Mouse (Mus musculus) right cerebral cortex, postnatal 25 days (tissue): ENCODE data around the gene Notum.
A peak's percentile ranks its signal among the peaks of the same experiment; 100 is the strongest.

Source experiments
- DNase-seq: peaks from one replicate; pipeline ENCODE4 v3.0.0; 2022

Notum gene

DNA sequence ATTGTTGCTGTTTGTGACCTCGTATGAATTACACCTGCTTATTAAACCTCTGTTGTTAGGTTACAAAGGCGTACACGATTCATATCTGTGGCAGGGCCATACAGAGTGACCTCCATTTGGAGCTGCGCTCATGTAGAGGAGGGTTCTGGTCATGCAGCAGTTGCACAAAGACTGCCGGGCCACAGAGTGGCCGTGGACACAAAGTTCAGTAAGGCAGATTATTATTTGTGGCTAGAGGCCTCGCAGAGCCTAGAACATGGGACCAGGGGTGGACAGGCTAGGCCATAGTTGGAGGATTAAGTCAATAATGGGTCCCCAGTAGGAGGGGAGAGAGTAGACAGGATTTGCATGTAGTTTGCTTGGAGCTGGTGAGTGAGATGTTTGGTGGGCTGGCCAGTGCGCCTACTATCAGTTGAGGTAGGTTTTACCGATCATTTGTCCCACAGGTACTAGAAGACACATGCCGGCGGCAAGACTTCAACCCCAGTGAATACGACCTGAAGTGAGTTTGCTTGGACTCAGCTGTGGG lies 12.7 kb upstream of the Notum start:
- DNase-seq = no peak

DNA sequence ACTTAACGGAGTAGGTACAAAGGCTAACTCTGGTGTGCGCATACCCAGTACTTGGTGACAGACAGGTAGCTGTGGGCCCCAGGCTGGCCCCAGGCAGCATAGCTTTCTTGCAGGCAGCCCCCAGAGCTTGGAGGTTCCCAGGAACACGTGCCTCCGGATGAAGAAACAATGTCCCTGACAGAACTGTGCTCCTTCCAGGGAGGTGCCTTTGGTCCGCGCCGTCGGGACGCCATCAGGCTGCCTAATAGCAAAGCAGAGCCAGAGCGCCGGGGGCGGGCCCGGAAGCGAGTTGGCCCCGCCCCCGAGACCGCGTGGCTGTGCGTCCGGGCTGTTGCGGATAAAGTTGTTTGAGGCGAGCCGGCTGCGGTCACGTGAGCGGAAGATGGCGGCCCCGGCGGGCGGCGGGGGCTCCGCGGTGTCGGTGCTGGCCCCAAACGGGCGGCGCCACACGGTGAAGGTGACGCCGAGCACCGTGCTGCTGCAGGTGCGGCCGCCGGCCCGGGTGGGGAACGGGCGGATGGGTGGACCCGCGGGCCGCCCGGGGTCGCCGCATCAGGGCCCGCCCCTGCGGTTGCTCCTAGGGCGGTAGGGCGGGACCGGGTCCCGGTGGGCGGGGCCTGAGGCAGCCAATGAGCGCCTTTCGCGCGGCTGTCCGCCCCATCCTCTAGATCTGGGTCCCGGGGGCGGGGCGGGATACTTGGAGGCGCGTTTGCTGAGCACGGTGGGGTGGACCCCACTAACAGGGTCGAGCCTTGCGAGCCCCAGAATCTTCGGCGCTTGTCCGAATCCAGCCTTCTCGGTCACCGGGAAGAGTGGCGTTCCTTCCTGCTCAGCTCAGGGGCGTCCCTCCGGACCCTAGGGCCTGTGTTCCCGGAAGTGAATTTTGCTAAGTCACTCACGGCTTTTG lies 12.0 kb upstream of the Notum start, which contains the start of gene Aspscr1:
Aspscr1 (plus strand) TSS at position 287 of the 907 bp plus-strand sequence.
- peak; percentile 96 for DNase-seq

DNA sequence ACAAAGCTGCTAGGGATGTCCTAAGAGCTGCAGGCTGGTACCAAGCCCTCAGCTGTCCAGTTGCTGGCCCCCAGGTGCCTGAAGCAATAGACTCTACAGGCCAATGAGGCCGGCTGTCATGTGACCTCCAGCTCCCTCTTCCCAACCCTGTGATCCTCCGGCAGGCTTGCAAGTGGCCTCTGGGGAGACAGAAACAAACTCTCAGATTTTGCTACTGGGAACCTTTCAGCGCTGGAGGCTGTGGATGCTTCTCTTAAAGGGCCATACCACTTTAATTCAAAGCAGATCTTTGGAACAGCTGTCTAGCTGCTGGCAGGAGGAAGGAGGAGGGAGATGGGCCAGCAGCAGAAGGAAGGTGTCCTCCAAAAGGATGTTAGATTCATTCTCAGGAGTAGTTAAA lies 5.6 kb upstream of the Notum start:
- DNase-seq = no peak

DNA sequence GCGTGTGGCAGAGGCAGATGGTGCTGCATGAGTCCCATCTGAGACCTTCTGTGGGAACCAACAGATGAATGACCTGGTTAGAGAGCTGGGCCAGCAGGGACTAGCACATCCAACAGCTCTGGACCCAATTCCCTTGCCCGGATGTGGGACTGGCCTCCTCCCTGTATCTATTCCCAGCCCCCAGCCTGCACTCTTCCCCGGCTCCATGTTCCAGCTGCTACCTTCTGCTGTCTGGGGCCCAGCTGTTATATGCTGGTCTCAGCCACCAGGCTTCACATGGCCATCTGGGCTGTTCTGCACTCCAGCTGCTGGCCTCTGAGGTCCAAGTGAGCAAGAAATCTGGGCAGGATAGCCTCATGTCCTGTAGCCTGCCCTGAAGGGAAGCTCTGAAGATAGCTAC lies 4.4 kb upstream of the Notum start:
- no peak for DNase-seq

DNA sequence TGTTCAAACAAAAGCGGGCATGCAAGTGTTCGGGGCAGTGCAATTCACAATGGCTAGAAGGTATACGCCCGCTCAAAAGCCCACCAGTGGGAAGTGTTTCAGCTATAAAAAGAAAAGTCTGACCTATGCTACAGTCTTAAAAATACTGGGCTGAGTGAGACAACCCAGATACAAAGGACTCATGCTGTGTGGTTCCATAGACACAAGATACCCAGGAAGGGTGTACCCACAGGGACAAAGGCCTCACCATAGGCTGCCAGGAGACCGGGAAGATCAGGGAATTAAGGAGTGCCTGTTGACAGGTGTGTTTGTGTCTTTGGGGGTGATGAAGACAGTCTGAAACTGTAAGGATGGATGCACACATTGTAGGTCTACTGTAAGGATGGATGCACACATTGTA lies 2.7 kb upstream of the Notum start:
- no peak for DNase-seq

DNA sequence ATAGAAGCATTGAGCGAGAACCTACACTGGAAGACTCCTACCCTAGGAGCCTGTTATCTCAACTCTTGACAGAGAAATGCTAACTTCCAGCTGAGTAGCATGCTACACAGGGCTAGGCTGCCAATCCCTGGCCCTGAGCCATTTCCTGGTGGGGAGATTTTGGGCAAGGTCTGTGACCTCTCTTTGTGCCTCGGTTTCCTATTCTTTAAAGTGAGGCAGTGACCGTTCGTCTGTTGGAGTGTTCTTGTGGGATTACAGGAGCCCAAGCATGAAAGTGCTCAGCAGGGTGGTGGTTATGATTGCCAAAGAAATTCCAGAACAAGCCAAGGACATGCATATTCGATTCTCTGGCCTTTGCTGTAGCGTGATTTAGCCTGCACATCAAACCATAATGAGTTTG lies 1.8 kb upstream of the Notum start:
- no peak for DNase-seq

DNA sequence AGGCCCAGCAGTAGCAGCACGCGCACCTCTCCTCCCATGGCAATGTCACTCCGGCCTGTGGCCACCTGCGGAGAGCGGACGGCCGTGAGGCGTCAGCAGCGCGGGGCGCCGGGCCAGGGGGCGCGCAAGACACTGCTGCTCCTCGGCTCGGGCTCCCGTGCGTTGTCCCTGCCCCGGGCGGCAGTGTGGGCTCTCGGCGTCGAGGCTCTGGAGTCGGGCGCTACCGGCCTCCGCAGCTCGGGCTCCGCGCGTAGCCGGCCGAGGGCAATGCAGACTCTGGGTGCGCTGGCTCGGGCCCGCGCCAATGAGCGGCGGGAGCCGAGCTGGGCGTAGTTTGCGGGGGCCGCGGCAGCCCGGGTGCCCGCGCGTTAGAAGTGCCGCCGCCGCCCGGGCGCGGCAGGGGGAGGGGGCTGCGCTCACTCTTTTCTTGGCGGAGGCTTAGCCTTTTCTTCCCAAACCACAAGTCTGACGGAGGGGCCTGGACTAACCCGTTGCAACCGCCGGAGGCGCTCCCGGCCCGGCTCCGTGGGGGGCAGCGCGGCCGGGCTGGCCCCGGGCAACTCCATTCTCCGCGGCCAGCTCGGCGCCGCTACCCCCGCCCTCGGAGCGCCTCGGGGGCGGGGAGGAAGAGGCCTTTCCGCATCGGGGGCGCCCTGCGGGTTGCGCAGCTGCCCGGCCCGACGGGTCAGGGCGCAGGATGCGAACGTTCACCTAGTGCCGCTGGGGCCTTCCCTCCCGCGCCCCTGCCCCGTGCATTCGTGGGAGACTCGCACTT lies 487 bp downstream of the Notum start:
- DNase-seq = no peak

DNA sequence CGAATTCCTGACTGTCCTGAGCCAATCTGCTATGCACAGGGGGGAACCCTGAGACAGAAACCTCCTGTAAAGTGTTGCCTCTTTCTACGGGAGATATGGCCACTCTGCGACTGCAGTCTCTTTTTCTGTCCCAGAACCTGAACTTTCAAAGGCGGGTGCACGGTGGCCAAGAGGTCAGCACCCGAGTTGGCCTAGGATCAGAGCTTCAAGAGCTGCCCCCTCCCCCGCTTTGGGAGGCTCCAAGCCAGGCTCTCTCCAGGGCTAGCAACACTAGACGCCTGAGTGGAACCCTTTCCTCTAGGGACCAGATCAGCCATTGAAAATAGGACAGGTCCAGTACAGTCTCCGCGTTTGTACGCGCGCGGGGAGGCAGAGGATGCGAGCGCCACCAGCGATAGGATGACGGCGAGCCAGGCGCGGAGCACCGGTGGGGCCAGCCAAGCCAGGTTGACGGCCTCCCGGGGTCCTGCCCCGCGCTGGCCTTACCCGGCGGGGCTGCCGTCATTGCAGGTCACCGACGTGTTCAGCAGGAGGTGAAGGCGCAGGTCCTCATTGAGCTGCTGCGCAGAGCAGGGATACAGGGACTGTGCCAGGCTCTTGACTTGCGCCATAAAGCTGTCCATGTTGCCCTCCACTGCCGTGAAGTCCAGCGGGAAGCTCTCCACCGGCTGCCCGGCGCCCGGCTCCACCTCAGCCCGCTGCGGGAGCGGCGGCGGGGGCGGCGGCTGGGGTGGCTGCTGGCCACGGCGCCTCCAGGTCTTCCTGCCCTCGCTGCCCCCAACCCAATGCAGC lies 1.3 kb downstream of the Notum start:
- no peak for DNase-seq

DNA sequence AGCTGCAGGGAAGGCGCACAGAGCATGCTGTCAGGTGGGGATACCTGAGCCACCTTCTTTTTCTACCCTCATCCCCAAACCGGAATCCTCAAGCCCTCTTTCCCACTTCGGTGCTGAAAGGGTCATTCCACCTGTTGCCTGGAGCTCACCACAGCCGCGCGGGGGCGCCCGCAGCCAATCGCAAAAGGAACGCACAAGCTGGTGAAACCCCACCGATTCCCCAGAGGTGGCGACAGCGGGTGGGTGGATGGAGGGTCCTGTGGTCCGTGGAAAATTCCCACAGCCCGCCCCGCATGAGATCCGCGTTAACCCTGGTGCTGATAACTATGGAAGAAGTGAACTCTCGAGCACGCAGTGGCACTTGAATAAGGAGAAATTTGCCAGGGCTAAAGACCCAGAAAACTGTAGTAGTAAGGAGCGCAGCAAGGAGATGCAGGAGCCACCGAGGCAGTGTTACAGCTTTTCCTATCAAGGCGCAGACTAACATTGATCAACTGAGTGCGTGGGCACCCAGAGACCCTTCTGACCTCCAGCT lies 2.0 kb downstream of the Notum start:
- peak; percentile 72 for DNase-seq

DNA sequence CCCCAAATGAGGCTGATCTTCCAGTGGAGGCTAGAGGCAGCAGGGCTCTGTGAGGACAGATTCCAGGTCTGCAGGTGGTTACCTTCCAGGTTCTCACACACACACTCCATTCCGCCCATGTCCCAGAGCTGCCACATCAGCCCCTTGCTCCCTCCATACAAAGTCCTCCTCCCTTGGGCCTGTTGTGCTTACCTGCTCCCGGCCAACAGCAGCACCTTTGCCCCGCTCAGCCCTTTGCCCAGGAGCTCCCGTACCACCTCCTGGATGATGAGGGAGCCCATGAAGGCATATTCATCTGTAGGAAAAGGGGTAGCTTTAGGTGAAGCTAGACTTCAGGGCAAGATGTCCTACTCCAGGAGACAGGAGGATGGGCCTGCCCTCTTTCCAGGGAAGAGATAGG lies 3.7 kb downstream of the Notum start:
- DNase-seq = no peak

DNA sequence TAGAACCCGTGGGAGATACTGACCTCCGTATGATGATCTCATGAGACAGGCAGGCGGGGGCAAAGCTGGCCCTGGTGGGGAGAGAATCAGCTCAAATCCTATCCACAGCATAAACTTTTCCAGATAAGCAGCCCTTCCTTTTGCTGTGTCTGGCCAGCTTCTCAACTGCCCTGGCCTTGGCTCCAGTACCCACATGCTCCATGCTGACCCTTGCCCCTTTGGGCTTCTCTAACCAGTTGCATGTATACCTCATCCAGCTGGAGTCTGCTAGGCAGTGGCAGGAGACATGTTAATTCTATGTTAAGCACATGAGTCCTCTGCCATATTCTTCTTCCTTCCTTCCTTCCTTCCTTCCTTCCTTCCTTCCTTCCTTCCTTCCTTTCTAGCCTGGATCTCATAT lies 6.2 kb downstream of the Notum start:
- no peak for DNase-seq

DNA sequence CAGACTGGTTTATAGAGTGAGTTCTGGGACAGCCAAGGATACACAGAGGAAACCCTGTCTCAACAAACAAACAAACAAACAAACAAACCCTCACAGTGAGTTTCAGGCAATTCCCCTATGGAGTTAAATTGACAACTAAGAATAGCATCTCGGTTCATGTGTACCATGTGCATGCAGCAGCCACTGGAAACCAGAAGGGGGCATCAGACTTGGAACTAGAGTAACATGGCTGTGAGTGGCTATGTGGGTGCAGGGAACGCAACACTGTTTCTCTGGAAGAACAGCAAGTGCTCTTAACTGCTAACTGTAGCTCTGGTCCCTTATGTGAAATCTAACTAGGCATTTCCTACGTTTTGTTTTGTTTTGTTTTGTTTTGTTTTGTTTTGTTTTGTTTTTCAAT lies 9.1 kb downstream of the Notum start:
- DNase-seq = no peak

DNA sequence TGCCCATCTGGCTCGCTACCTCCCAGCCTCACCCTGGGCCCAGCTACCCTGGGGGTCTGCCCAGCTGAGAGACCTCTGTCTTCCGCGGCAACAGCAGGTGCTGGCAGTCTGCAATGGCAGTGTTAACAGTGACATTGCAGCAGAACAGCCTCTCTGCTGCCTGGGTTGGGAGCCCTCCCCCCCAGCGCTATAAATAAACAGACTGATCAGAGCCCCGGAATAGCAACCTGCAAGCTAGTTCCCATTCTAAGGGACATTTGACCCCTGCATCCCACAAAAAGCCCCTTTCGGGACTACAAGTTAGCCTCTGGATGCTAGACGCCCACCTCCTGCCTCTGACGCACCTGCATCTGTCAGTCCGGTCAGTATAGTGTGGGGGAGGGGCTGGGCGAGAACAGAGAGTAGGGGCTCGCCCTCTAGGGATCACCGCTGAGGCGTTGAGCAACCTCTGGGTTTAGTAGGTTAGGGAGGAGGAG lies 12.9 kb downstream of the Notum start, which contains the start of gene Myadml2:
Myadml2 (minus strand) TSS at position 158 of the 476 bp plus-strand sequence.
- no peak for DNase-seq

DNA sequence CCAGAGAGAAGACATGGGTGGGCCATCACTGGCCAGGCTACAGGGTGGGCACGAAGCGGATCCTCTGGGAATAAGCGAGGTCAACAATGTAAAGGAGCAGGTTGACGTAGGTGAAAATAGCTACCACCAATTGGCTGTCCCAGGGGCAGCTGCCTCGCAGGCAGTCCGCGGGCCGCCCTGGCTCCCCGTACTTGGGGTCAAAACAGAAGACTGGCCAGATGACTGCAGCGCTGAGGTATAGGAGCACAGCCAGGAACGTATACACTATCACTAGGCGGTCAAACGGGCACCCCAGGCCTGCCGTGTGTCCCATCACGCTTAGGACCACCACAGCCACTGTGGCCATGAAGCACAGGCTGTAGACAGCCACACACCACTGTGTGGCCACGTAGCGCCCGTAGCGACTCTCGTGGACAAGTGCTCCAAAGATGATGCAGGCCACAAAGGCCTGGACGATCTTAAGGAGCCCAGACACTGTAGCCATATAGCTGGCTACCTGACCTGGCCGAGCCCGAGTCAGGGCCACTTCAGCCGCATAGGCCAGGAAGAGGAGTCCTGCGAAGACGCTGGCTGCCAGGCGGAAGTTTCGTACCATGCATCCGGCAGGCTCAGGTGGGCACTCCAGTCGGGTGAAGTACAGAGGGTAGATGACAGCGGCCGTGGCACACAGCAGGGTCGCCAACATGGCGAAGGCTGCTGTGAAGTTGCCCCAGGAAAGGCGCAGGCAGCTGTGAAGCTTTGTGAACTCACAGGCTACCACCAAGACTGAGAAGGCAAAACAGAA lies 13.7 kb downstream of the Notum start:
- no peak for DNase-seq

DNA sequence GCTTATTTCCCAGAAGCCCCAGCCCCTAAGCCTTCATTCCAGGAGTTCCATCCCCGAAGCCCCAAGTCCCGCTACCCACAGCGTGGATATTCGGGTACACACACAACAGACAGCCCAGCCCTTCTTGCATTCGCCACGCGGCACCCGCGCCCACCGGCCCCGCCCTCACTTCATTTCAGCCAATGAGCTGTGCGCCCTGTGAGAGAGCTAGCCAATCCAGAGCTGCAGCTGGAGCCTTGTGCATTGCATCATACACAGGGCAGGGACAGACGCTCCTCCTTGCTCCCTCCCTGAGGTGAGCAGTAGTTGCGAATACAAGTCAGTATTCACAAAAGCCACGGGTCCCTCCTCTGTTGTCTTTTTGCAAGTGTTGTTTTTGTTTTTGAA lies 17.4 kb downstream of the Notum start, which contains the start of gene Pycr1:
Pycr1 (minus strand) TSS at position 169 of the 387 bp plus-strand sequence.
- DNase-seq = peak; percentile 93

DNA sequence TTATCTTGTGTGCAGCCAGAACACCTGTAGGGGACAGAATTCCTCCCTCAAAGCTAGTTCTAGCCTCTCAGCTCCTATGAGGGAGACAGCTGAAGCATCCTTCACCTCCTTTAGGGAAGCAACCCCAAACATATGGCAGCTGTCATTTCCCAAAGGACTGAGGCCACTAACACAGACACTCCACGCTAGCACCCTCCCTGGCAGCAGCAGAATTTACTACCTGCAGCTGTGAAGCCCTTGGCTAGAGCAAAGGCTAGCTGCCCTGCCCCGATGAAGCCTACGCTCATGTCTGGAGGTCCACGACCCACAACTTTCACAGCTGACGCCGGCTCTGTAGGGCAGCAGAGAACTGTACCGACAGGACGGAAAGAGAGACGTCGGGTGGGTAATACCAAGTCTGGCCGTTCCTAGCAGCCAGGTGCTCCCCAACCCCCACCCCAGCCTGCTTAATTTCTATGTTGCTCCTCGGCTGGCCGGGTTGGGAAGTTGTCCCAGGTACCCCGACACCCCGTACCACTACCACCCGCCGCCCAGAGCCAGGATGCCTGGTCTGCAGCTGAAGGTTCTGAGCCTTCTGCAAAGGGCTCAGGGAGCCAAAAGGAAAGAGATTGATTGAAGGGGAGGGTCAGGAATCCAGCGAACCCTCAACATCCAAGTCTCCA lies 17.9 kb downstream of the Notum start:
- DNase-seq = no peak

DNA sequence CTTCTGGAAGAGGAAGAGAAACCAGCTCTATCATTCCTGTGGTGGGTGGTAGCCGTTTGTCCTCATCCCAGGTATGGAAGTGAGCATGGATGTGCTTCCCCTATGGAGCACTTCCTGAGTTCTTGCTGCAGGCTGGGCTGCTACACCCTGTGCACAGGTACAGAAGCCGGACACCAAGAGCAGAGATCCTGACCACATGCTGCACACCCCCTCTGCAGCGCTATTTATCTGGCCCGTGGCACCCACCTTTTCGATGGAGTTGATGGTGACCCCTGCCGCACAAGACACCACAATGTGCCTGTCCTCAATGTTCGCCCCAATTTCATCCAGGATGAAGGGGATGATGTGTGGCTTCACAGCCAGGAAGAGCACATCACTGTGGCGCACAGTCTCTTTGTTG lies 19.1 kb downstream of the Notum start:
- DNase-seq = no peak

DNA sequence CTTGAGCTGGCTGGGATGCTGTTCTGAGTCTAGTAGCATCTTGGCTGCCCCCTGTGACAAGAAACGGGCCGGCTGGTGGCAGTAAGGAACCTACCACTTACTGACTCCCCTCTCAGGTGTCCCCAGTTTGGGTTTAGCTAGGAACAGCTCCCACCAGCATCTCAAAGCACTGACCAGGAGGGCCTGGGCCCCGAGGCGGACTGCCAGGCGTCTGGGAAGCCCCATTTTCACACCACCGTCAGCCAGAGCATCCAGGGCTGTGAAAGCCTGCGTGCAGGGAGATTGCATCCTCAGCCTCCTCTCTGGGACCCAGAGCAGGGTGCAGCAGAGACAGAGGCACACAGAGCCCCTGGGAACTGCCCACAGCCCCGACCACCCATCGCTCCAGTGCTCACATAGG lies 19.7 kb downstream of the Notum start:
- no peak for DNase-seq

DNA sequence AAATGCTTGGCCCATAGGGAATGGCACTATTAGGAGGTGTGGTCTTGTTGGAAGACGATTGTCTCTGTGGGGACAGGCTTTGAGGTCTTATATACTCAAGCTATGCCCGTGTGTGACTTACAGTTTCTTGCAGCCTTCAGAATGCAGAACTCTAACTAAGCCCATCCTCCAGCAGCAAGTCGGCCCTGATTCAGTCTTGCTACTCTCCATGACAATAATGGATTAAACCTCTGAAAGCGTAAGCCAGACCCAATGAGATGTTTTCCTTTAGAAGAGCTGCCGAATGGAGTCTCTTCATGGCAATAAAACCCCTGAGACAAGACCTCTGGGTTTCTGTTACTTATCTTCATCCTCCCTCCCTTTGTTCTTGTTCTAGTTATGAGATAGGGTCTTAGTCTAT lies 26.2 kb downstream of the Notum start:
- no peak for DNase-seq

DNA sequence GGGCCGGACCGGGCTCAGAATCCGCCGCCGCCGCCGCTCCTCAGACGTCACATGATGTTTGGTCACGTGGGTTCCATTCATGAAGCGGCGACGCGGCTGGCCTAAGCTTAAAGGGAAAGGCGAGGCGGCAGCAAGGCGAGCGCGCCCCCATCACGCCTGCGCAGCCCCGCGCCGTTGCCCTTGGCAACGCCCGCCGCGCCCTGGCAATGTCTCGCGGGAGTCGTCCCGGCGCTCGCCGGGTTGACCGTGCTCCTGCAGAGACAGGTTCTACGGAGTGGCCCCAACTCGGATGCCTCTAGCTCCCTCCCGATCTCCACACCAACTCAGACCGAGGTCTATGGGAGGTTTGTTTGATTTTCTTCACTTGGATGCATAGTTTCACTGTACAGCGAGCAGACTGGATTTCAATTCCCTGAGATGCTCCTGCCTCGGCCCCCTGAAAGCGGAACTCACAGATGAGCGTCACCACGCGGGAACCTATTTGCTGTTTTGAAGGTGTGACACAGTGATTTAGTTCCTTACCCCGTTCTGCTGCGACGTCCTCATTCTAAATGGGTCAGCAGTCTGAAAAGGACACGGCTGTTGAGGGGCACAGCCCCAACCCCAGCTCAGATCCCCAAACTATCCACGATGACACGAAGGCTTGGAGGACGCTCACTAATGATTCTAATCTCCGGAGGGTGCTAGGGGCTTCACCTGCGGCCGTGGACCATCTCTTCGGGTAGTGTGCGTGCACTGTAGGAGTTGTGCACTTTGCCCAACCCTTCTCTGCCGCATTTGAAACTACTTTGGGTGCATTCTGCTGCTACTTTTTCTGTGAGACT lies 27.2 kb downstream of the Notum start, which contains the start of gene Mafg:
Mafg (minus strand) TSS at position 81 of the 824 bp plus-strand sequence.
- peak; percentile 93 for DNase-seq
